Mouse (Mus musculus) C2C12 (cell line): ENCODE results near the gene Gmnc. TPM values are rescaled to one million over a fixed set of nuclear protein-coding genes. Genes with fewer than 3 reads are reported as not detected.

Experiments used
- H3K27me3 ChIP-seq: one replicate; pipeline ENCODE4 v1.6.1; 2011; ENCODE audit not compliant: control insufficient read depth, insufficient read depth, insufficient read length
- H3K36me3 ChIP-seq: one replicate; pipeline ENCODE4 v1.6.1; 2011; ENCODE audit not compliant: control insufficient read depth, insufficient read depth
- H3K4me3 ChIP-seq: one replicate; pipeline ENCODE4 v1.5.1; 2011; ENCODE audit warnings: mild to moderate bottlenecking, control low read depth; ENCODE audit not compliant: poor library complexity, insufficient read depth, severe bottlenecking
- H3K79me2 ChIP-seq: one replicate; pipeline ENCODE4 v1.6.1; 2011; ENCODE audit not compliant: control insufficient read depth, insufficient read depth
- H3K79me3 ChIP-seq: one replicate; pipeline ENCODE4 v1.6.1; 2011; ENCODE audit warnings: low read depth, control low read depth
- H3ac ChIP-seq: one replicate; pipeline ENCODE3; 2011; ENCODE audit warnings: low read depth; ENCODE audit not compliant: control insufficient read depth, insufficient read length
- CEBPB ChIP-seq: IDR thresholded peaks from one replicate; pipeline ENCODE4 v1.6.1; 2011; ENCODE audit warnings: low read depth, mild to moderate bottlenecking, control low read depth, moderate library complexity
- CTCF ChIP-seq: IDR thresholded peaks from one replicate; pipeline ENCODE4 v1.5.1; 2011; ENCODE audit not compliant: control insufficient read depth, insufficient read depth, insufficient read length
- FOSL1 ChIP-seq: IDR thresholded peaks from one replicate; pipeline ENCODE4 v1.8.0; 2011; ENCODE audit warnings: mild to moderate bottlenecking, low read length; ENCODE audit not compliant: poor library complexity, insufficient read depth, severe bottlenecking
- MAX ChIP-seq: IDR thresholded peaks from one replicate; pipeline ENCODE4 v1.6.1; 2011; ENCODE audit warnings: mild to moderate bottlenecking, control low read depth
- MYOD1 ChIP-seq: IDR thresholded peaks from one replicate; pipeline ENCODE4 v1.6.1; 2011; ENCODE audit warnings: low read depth; ENCODE audit not compliant: control insufficient read depth, insufficient read length
- MYOG ChIP-seq: IDR thresholded peaks from one replicate; pipeline ENCODE4 v1.6.1; 2011; ENCODE audit not compliant: control insufficient read depth, insufficient read length; ENCODE audit errors: extremely low read depth
- USF1 ChIP-seq: IDR thresholded peaks from one replicate; pipeline ENCODE4 v1.6.1; 2011; ENCODE audit warnings: low read depth, mild to moderate bottlenecking, control low read depth, moderate library complexity
- polyA plus RNA-seq: library from polyadenylated mRNA; unstranded; fragments of >200 nt; fragmentation: generic; extraction: Trizol; gene quantifications from one replicate; pipeline ENCODE4 v1.2.1, GENCODE M21; 2012; ENCODE audit warnings: missing spikeins

Gene Gmnc
- polyA plus RNA-seq, 1 experiment = not detected

GRCm38 (mm10) chr16:27002714-27003113 lies 11.3 kb upstream of the Gmnc start:
- Histone ChIP-seq H3K27me3 (no peaks in the 10 kb centered on the region), H3K79me2 (no peaks in the 10 kb centered on the region), H3K79me3 (no peaks in the 10 kb centered on the region), H3K4me3 (no peak overlapping the region), H3K36me3 (no peaks in the 10 kb centered on the region), H3ac (no peak overlapping the region)
- TF ChIP-seq MYOD1 (no peak), MAX (no peak), CEBPB (no peak), USF1 (no peak), MYOG (no peak), FOSL1 (no peak), CTCF (no peak)

- no peaks in the 10 kb centered on the region for H3K36me3 ChIP-seq
- no peaks in the 10 kb centered on the region for H3K79me2 ChIP-seq
- H3K79me3 ChIP-seq = no peaks in the 10 kb centered on the region
- no peak for TF ChIP-seq USF1
- TF ChIP-seq MYOG = no peak
- TF ChIP-seq FOSL1 = no peak
- no peak for TF ChIP-seq CTCF
- no peak for TF ChIP-seq MAX
- TF ChIP-seq MYOD1 = no peak
- no peak for TF ChIP-seq CEBPB
- no peak overlapping the region for H3K4me3 ChIP-seq
- H3K27me3 ChIP-seq = no peaks in the 10 kb centered on the region
- H3ac ChIP-seq = no peak overlapping the region
Observed at GRCm38 (mm10) chr16:26999563-26999962, 8.1 kb upstream of the Gmnc start.

GRCm38 (mm10) chr16:26989415-26990315 lies 1.8 kb downstream of the Gmnc start:
- Histone ChIP-seq H3K27me3 (no peaks in the 10 kb centered on the region), H3K79me2 (no peaks in the 10 kb centered on the region), H3K79me3 (no peaks in the 10 kb centered on the region), H3K4me3 (no peak overlapping the region), H3ac (no peak overlapping the region), H3K36me3 (no peaks in the 10 kb centered on the region)
- TF ChIP-seq MYOG (no peak), CTCF (no peak), MYOD1 (no peak), FOSL1 (no peak), USF1 (no peak), MAX (no peak), CEBPB (no peak)

GRCm38 (mm10) chr16:26988188-26988587 lies 3.3 kb downstream of the Gmnc start:
- H3K79me2 ChIP-seq = no peaks in the 10 kb centered on the region
- H3ac ChIP-seq = no peak overlapping the region
- H3K4me3 ChIP-seq = no peak overlapping the region
- no peaks in the 10 kb centered on the region for H3K79me3 ChIP-seq
- H3K27me3 ChIP-seq = no peaks in the 10 kb centered on the region
- TF ChIP-seq CTCF (no peak), MYOG (no peak), USF1 (no peak), MYOD1 (no peak), MAX (no peak), CEBPB (no peak), FOSL1 (no peak)
- no peaks in the 10 kb centered on the region for H3K36me3 ChIP-seq

DNA sequence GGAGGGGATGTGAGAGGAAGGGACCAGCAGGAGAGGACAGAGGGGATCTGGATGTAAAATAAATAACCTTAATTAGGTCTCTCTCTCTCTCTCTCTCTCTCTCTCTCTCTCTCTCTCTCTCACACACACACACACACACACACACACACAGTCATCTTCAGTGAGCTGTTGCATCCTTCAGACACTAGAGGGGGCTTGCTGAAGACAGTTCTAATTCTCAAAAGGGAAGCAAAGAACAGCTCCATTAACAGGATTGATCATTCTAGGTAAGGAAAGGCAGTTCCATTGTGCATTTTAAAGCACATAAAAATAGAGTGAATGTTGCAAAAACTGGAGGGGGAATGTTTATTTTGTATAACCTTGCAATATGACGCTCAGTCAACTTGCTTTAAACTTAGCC lies 5.7 kb downstream of the Gmnc start:
- Histone ChIP-seq H3ac (no peak overlapping the region), H3K27me3 (no peaks in the 10 kb centered on the region), H3K4me3 (no peak overlapping the region), H3K36me3 (no peaks in the 10 kb centered on the region), H3K79me3 (no peaks in the 10 kb centered on the region), H3K79me2 (no peaks in the 10 kb centered on the region)
- no peak for TF ChIP-seq MYOD1
- TF ChIP-seq USF1 = no peak
- no peak for TF ChIP-seq CTCF
- no peak for TF ChIP-seq MAX
- no peak for TF ChIP-seq CEBPB
- TF ChIP-seq MYOG = no peak
- TF ChIP-seq FOSL1 = no peak

- Histone ChIP-seq H3K4me3 (no peak overlapping the region), H3K27me3 (no peaks in the 10 kb centered on the region), H3K79me2 (no peaks in the 10 kb centered on the region), H3K79me3 (no peaks in the 10 kb centered on the region), H3K36me3 (no peaks in the 10 kb centered on the region), H3ac (no peak overlapping the region)
- TF ChIP-seq MYOD1 (no peak), USF1 (no peak), MAX (no peak), CEBPB (no peak), CTCF (no peak), MYOG (no peak), FOSL1 (no peak)
Observed at GRCm38 (mm10) chr16:26982112-26982511, 9.3 kb downstream of the Gmnc start.
